Mouse (Mus musculus) ES-E14 (cell line): ENCODE data around the gene Gm5580. TPM values are rescaled to one million over a fixed set of nuclear protein-coding genes. Genes with fewer than 3 reads are reported as not detected.
A peak's percentile ranks its signal among the peaks of the same experiment; 100 is the strongest.
"Not testable (repeated sequence)": the region's sequence is repeated elsewhere in the genome, so short reads cannot be mapped to it uniquely, and the experiment has no call there.

ENCODE experiments used
- DNase-seq: peaks from one replicate; pipeline ENCODE4 v3.0.0-alpha.2; 2013; ENCODE audit warnings: low read depth, low spot score
- H3K27ac ChIP-seq: 2 replicates; pipeline ENCODE4 v1.5.1; 2012; ENCODE audit warnings: low read depth, mild to moderate bottlenecking, low read length, moderate library complexity, mixed read lengths; ENCODE audit not compliant: poor library complexity, insufficient read depth, severe bottlenecking
- H3K36me3 ChIP-seq: 2 replicates; pipeline ENCODE4 v1.6.1; 2012; ENCODE audit warnings: mild to moderate bottlenecking, low read length, moderate library complexity, mixed read lengths; ENCODE audit not compliant: control insufficient read depth, poor library complexity, insufficient read depth, severe bottlenecking
- H3K4me1 ChIP-seq, 2 experiments: fragments of 150-350 bp in 1 of 2; sonication (generic) in 1 of 2; 2 replicates each; pipeline ENCODE4 v1.6.1; 2012; ENCODE audit warnings: low read length in 2 of 2, mild to moderate bottlenecking in 1 of 2, mixed read lengths in 1 of 2; ENCODE audit not compliant: control insufficient read depth in 2 of 2, insufficient read depth in 2 of 2, poor library complexity in 1 of 2
- H3K4me3 ChIP-seq, 2 experiments: fragments of 150-350 bp in 1 of 2; sonication (generic) in 1 of 2; 2 replicates each; pipeline ENCODE4 v1.5.1; 2012; ENCODE audit warnings: low read length in 2 of 2, low read depth in 1 of 2, mild to moderate bottlenecking in 1 of 2, mixed read lengths in 1 of 2; ENCODE audit not compliant: insufficient read depth in 1 of 2, poor library complexity in 1 of 2, severe bottlenecking in 1 of 2
- H3K9ac ChIP-seq: 2 replicates; pipeline ENCODE4 v1.6.1; 2012; ENCODE audit warnings: low read depth, mild to moderate bottlenecking, low read length, mixed read lengths; ENCODE audit not compliant: poor library complexity, insufficient read depth, severe bottlenecking
- H3K9me3 ChIP-seq: fragments of 150-350 bp; sonication (generic); 2 replicates; pipeline ENCODE4 v1.6.1; 2012; ENCODE audit warnings: low read depth, mild to moderate bottlenecking, low read length; ENCODE audit not compliant: control insufficient read depth, insufficient read depth
- CHD2 ChIP-seq: IDR thresholded peaks from 2 replicates; pipeline ENCODE4 v1.6.1; 2014; ENCODE audit warnings: mild to moderate bottlenecking, low read depth, low read length, inconsistent platforms
- HCFC1 ChIP-seq: IDR thresholded peaks from 2 replicates; pipeline ENCODE4 v1.6.1; 2012; ENCODE audit warnings: low read length, inconsistent platforms, borderline replicate concordance; ENCODE audit not compliant: insufficient read depth
- MAFK ChIP-seq: IDR thresholded peaks from 2 replicates; pipeline ENCODE4 v1.6.1; 2014; ENCODE audit warnings: mild to moderate bottlenecking, low read depth, low read length, inconsistent platforms; ENCODE audit not compliant: insufficient read depth
- ZC3H11A ChIP-seq: IDR thresholded peaks from 2 replicates; pipeline ENCODE4 v1.6.1; 2012; ENCODE audit warnings: low read depth, mild to moderate bottlenecking, inconsistent platforms, low read length, borderline replicate concordance
- ZNF384 ChIP-seq: IDR thresholded peaks from 2 replicates; pipeline ENCODE4 v1.6.1; 2012; ENCODE audit warnings: low read depth, low read length, inconsistent platforms
- in situ Hi-C, 2 experiments: fragments of 600-800 bp; cut with MboI; formaldehyde crosslinking; loops; one replicate each; pipeline ENCODE4 v1.15.1; 2025; ENCODE audit warnings: low sequenced_read_pairs in 2 of 2, inconsistent platforms in 1 of 2; ENCODE audit not compliant: unreplicated experiment in 2 of 2
- total RNA-seq: library from RNA; depleted of rRNA; stranded (reverse); fragments of 300-350 nt; gene quantifications from 2 replicates; pipeline ENCODE4 v1.2.3, GENCODE M21; 2012; rRNA removed

Gm5580 gene
- total RNA-seq, 1 experiment = 30.2 TPM

- Histone ChIP-seq H3K4me3 (no peak within 1 kb of the TSS), H3K36me3 (no peaks in the 10 kb centered on the region), H3K4me1 (no peaks in the 10 kb centered on the region), H3K27ac (no peak within 1 kb of the TSS), H3K9ac (no peak within 1 kb of the TSS), H3K9me3 (no peaks in the 10 kb centered on the region)
- in situ Hi-C loops = loop anchor here (25.0 kb wide), 1 partner anchor 267 kb away; no protein-coding TSS in a partner anchor
- TF ChIP-seq CHD2 (no peak), MAFK (no peak), HCFC1 (no peak), ZC3H11A (no peak), ZNF384 (no peak)
- DNase-seq = no peak
These were observed 3.0 kb downstream of the Gm5580 start, which contains the start of gene Olfr214 for GRCm38 (mm10) chr6:116553935-116554334. TSS of gene Olfr214 (plus strand) at chr6:116554235.

- no peak for DNase-seq
- Histone ChIP-seq H3K4me1 (no peaks in the 10 kb centered on the region), H3K27ac (no peak overlapping the region), H3K36me3 (no peaks in the 10 kb centered on the region), H3K9me3 (no peaks in the 10 kb centered on the region), H3K4me3 (no peak overlapping the region), H3K9ac (no peak overlapping the region)
- in situ Hi-C loops = loop anchor here (25.0 kb wide), 1 partner anchor 268 kb away; no protein-coding TSS in a partner anchor
- TF ChIP-seq ZC3H11A (no peak), HCFC1 (no peak), MAFK (no peak), ZNF384 (no peak), CHD2 (no peak)
These were observed 4.0 kb downstream of the Gm5580 start for GRCm38 (mm10) chr6:116554952-116555351.

GRCm38 (mm10) chr6:116569834-116570233 lies 18.9 kb downstream of the Gm5580 start:
- DNase-seq = peak; percentile 54

GRCm38 (mm10) chr6:116584095-116584494 lies 33.2 kb downstream of the Gm5580 start, which contains the start of gene Olfr215:
TSS of gene Olfr215 (minus strand) at chr6:116584195.
- Histone ChIP-seq H3K27ac (no peak within 1 kb of the TSS), H3K9ac (no peak within 1 kb of the TSS), H3K4me1 (no peaks in the 10 kb centered on the region), H3K9me3 (no peaks in the 10 kb centered on the region), H3K4me3 (no peak within 1 kb of the TSS), H3K36me3 (no peaks in the 10 kb centered on the region)
- TF ChIP-seq ZC3H11A (no peak), CHD2 (no peak), MAFK (no peak), ZNF384 (no peak), HCFC1 (no peak)
- in situ Hi-C loops = no loop called here
- no peak for DNase-seq

More at GRCm38 (mm10) chr6:116569834-116570233, 18.9 kb downstream of the Gm5580 start:
- TF ChIP-seq HCFC1 (no peak), ZNF384 (no peak), ZC3H11A (peak; percentile 89)
- Histone ChIP-seq H3K4me1 (no peaks in the 10 kb centered on the region), H3K9me3 (no peaks in the 10 kb centered on the region), H3K9ac (no peak overlapping the region), H3K27ac (no peak overlapping the region), H3K4me3 (no peak overlapping the region), H3K36me3 (no peaks in the 10 kb centered on the region)
- in situ Hi-C loops = loop anchor here (25.0 kb wide), 1 partner anchor 283 kb away; no protein-coding TSS in a partner anchor

GRCm38 (mm10) chr6:116600969-116601368 lies 50.0 kb downstream of the Gm5580 start:
- H3K4me3 ChIP-seq, H3K4me1 ChIP-seq, H3K9me3 ChIP-seq, in situ Hi-C loops, H3K36me3 ChIP-seq, H3K9ac ChIP-seq, H3K27ac ChIP-seq: not testable (repeated sequence)
- peak; percentile 28 for DNase-seq

Other genes starting within 250 kb of the Gm5580 start
- gene March8, start 213.1 kb upstream of the Gm5580 start, total RNA-seq = 17.6 and 20.1 TPM in 2 replicates
- 3.2 and 3.3 TPM in 2 replicates for gene Alox5, start 90.0 kb upstream of the Gm5580 start, total RNA-seq
- gene Olfr211, start 62.0 kb upstream of the Gm5580 start, total RNA-seq = not detected in 2 replicates
- not detected in 2 replicates for gene Olfr212, start 44.6 kb upstream of the Gm5580 start, total RNA-seq
- not detected in 2 replicates for gene Olfr213, start 12.7 kb upstream of the Gm5580 start, total RNA-seq
- not detected in 2 replicates for gene Olfr214, start 3.1 kb downstream of the Gm5580 start, total RNA-seq
- not detected in 2 replicates for gene Olfr215, start 33.1 kb downstream of the Gm5580 start, total RNA-seq
- gene Zfp422, start 77.9 kb downstream of the Gm5580 start, total RNA-seq = 5.1 and 7.0 TPM in 2 replicates
- 0.18 TPM in 1 of 2 replicates, not detected in the other for gene Depp1, start 99.5 kb downstream of the Gm5580 start, total RNA-seq
- gene Rassf4, start 122.8 kb downstream of the Gm5580 start, total RNA-seq = 0.74 and 2.8 TPM in 2 replicates
- gene Tmem72, start 165.8 kb downstream of the Gm5580 start, total RNA-seq = 0.62 and 0.85 TPM in 2 replicates